Mouse (Mus musculus) splenic B cell, adult 2 months (primary cell): Measurements from ENCODE around the gene Zfp281.

Experiments used
- DNase-seq: peaks from one replicate; pipeline ENCODE4 v3.0.0-alpha.2; 2011; ENCODE audit warnings: low read depth, low spot score
- H3K27me3 ChIP-seq: 2 replicates; pipeline ENCODE4 v1.6.1; 2012; ENCODE audit warnings: mild to moderate bottlenecking, low read length, moderate library complexity, mixed read lengths; ENCODE audit not compliant: control insufficient read depth, poor library complexity, insufficient read depth, severe bottlenecking
- H3K36me3 ChIP-seq: 2 replicates; pipeline ENCODE4 v1.6.1; 2012; ENCODE audit warnings: mild to moderate bottlenecking, low read length, moderate library complexity, mixed read lengths; ENCODE audit not compliant: control insufficient read depth, poor library complexity, insufficient read depth, severe bottlenecking

The Zfp281 gene

GRCm38 (mm10) chr1:136659337-136659736, 34.6 kb downstream of the Zfp281 start:
- DNase-seq: no peak
- Histone ChIP-seq H3K36me3 (no peaks in the 10 kb centered on the region), H3K27me3 (no peaks in the 10 kb centered on the region)

- Histone ChIP-seq H3K36me3 (no peaks in the 10 kb centered on the region), H3K27me3 (no peaks in the 10 kb centered on the region)
- no peak for DNase-seq
Observed at GRCm38 (mm10) chr1:136659917-136660316, 35.2 kb downstream of the Zfp281 start.

GRCm38 (mm10) chr1:136661511-136661910, 36.8 kb downstream of the Zfp281 start:
- H3K27me3 ChIP-seq: no peaks in the 10 kb centered on the region
- DNase-seq: no peak

GRCm38 (mm10) chr1:136661939-136662563, 37.4 kb downstream of the Zfp281 start:
- DNase-seq: no peak
- Histone ChIP-seq H3K36me3 (no peaks in the 10 kb centered on the region), H3K27me3 (no peaks in the 10 kb centered on the region)

More at GRCm38 (mm10) chr1:136661511-136661910, 36.8 kb downstream of the Zfp281 start:
- H3K36me3 ChIP-seq: no peaks in the 10 kb centered on the region

DNA sequence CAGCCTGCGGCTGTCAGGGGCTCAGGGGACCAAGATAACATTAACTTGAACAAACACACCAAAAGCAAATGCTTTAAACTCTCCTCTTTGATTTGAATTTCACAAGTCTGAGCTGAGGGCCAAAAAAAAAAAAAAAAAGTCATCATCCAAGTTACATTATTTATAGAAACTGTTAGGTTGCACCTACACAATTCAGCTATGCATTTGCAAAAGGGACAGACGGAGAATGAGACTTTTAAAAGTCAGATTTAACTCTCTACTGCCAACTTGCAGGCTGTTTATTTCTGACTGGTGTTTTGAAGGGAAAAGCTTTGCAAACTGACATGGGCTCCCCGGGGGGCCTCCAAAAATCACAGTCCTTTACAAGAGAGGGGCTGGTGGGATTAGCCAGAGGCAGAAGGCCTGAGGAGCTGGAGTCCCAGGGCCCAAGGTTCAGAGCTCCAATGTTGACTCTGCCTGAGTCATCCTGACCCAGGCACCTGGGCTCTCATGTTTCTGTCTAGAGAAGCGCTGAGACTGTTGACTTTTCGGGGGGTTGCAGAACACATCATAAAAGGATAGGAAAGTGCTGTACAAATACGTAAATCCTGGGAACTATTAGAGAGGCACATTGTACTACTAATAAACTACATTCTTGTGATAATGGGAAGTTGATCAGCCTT, 40.4 kb downstream of the Zfp281 start:
- Histone ChIP-seq H3K27me3 (no peaks in the 10 kb centered on the region), H3K36me3 (no peaks in the 10 kb centered on the region)
- DNase-seq: no peak

DNA sequence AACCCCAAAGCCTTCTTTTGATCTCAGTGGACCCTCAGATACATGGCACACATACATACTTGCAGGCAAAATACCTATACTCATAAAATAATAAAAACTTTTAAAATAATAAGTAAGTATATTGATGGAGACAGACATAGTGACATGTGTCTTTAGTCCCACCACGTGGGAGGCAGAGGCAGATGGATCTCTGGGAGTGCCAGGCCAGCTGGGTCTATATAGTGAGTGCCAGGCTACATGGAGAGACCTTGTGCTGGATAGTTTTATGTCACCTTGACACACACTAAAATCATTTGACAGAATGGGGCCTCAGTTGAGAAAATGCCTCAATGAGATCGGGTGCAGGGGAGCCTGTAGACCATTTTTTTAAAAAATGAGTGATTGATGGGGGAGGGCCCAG, 41.8 kb downstream of the Zfp281 start:
- Histone ChIP-seq H3K27me3 (no peaks in the 10 kb centered on the region), H3K36me3 (no peaks in the 10 kb centered on the region)
- DNase-seq: no peak

DNA sequence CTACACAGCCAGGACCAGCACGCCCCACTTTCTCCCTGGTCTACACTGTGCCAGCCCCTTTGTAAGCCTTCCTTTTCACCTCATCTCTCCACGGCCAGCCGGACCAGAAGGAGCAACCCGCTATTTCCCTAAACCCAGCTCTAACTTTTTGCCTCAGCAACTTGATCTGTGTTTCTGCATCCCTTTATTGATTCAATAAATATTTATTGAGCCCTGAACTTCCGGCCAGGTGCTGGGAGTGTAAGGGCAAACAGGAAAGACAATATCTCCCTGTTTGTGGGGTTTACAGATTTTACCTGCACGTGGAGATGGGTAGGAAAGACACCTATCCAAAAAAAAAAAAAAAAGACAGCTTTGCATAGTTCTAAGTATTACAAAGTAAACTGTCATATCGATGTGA, 45.2 kb downstream of the Zfp281 start:
- no peak for DNase-seq
- no peaks in the 10 kb centered on the region for H3K36me3 ChIP-seq
- H3K27me3 ChIP-seq: no peaks in the 10 kb centered on the region

DNA sequence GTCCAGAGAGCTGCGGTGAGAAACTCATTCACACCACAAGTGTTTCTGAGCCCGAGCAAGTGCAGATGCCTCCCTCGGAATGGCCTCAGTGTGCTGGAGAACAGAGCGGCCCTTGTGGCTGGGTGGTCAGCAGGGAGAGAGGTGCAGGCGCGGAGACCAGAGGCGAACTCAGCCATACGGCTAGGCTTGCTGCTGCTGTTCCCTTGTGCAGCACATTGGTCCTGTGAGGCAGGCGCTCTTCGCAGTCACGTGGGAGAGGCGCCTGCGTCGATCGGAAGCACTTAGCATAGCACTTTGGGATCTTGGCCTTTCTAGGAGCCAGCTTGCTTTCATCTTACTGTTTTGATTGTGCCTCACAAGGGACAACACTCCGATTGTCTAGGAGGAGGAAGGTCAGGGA, 45.7 kb downstream of the Zfp281 start:
- Histone ChIP-seq H3K36me3 (no peaks in the 10 kb centered on the region), H3K27me3 (no peaks in the 10 kb centered on the region)
- no peak for DNase-seq

DNA sequence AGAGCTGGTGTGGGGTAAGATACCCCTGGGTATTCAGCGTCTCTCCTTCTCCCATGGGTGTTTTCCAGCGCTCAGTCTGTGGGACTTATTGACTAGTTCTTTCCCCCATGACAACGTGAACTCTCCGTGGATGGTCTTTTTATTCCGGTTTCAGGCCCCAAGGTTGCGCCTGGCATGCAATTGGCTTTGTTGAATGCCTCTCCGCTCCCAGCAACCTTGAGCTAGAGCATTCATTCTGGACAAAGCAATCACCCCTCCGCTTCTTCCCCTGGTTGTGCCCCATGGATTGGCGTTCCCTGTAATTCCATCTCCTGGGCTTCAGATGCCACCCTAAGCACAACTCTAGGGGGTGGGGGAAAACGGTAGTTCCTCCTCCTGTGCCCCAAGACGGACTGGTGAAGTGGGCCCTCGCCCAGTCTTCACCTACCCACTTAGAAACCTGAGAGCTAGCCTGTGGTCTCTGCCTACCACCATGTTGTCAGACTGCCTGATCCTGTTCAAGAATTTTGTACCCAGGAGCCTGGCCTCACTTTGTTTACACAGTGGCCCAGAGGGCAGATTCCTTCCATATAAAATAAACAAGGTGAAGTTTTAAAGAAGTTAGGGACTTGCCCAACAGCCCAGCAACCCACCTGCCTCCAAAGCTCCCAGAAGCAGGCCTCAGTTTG, 47.2 kb downstream of the Zfp281 start:
- no peak for DNase-seq
- Histone ChIP-seq H3K36me3 (no peaks in the 10 kb centered on the region), H3K27me3 (no peaks in the 10 kb centered on the region)

DNA sequence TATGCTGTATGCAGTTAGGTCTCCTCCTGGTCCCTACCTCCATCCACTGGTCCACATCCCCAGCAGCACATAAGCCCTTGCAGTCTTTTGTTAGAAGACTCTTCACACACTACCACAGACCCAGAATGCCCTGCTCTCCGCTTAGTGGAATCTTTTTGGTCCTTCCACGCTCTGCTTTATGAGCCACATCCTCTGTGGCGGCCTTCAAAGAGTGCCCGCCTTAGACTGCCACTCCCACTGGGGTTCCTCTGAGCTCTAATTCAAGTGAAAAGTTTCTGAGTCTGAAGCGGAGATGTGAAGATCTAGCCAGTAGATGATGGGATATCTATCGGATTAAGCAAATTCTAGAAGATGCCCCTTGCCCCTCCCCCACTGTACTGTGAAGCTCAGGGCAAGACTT, 47.9 kb downstream of the Zfp281 start:
- DNase-seq: no peak
- Histone ChIP-seq H3K27me3 (no peaks in the 10 kb centered on the region), H3K36me3 (no peaks in the 10 kb centered on the region)

DNA sequence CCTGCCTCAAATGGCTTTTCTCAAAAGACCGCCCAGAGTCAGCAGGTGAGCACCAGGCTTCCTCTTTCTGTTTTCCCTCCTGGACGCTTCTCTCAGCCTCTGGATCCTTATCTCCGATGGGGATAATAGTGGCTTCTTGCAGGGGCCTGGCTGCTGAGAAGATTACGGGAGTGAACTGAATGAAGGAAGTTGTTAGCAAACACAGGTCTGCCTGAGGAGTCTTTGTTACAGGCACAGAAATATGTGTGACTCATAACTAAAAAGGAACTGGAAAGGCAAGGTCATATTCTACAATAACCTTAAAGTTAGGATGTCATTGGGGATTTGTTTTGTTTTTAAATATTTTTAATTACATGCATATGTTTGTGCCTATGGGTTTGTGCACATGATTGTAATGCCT, 48.6 kb downstream of the Zfp281 start:
- no peaks in the 10 kb centered on the region for H3K27me3 ChIP-seq
- DNase-seq: no peak

DNA sequence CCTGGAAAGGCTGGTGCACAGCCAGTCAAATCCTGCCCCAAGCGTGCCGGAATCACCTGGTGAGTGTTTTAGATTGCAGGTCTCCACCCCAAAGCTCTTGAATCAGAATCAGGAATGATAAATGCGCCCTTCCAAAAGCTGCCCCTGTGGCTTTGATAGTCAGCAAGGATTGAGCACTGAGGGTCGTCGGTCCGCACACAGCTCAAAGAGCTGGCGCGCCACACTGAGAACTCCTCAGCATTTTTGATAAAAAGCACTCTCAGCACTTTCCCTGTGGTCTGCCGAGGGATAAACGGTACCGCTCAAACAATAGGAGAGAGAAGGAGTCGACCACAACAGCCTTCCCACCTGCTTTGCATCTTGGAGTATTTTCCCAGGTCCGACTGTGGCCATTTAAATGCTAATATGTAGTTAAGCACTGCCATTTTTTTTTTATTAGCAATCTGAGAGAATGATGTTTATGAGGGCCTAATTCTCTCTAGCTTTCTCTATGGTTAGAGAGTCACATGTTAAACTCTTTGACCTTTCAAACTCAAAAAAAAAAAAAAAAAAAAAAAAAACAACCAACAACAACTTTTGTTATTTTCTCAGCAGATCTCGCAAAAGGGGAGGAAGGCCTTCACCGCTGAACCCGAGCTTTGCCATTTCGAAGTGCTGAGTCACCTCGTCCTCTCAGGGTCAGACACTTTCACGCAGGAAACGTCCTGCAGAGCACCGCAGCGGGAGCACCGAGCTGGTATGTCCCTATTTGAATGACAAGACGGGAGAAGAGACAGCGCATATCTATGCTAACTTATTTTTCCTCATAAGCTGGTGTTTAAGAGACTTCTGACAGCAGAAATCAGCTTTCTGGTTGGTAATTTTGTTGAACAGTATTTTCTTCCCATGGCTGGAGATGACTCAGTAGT, 50.1 kb downstream of the Zfp281 start:
- H3K36me3 ChIP-seq: no peaks in the 10 kb centered on the region
- no peak for DNase-seq
- no peaks in the 10 kb centered on the region for H3K27me3 ChIP-seq

More for the DNA sequence above, 48.6 kb downstream of the Zfp281 start:
- no peaks in the 10 kb centered on the region for H3K36me3 ChIP-seq

GRCm38 (mm10) chr1:136675736-136676444, 51.2 kb downstream of the Zfp281 start:
- no peaks in the 10 kb centered on the region for H3K36me3 ChIP-seq
- H3K27me3 ChIP-seq: no peaks in the 10 kb centered on the region
- no peak for DNase-seq

GRCm38 (mm10) chr1:136676445-136676755, 51.7 kb downstream of the Zfp281 start:
- Histone ChIP-seq H3K36me3 (no peaks in the 10 kb centered on the region), H3K27me3 (no peaks in the 10 kb centered on the region)
- no peak for DNase-seq
